Mouse (Mus musculus) midbrain, embryonic 15.5 days (tissue): Measurements from ENCODE around the gene 4930467E23Rik. TPM values are rescaled to one million over a fixed set of nuclear protein-coding genes. Genes with fewer than 3 reads are reported as not detected.
A peak's percentile ranks its signal among the peaks of the same experiment; 100 is the strongest.
"Not testable (repeated sequence)": the region's sequence is repeated elsewhere in the genome, so short reads cannot be mapped to it uniquely, and the experiment has no call there.

ENCODE experiments used
- ATAC-seq: fragments of 200-750 bp; cut with Nextera tagmentation; replicated peaks from 2 replicates; pipeline ENCODE4 v1.8.0; 2017; ENCODE audit warnings: moderate TSS enrichment
- H3K27ac ChIP-seq: fragments of 300-500 bp; sonication (generic); 2 replicates; pipeline ENCODE4 v1.5.1; 2015; ENCODE audit warnings: mild to moderate bottlenecking, inconsistent platforms
- H3K27me3 ChIP-seq: fragments of 300-500 bp; sonication (generic); replicated peaks from 2 replicates; pipeline ENCODE4 v1.6.1; 2015; ENCODE audit warnings: inconsistent platforms
- H3K36me3 ChIP-seq: fragments of 300-500 bp; sonication (generic); replicated peaks from 2 replicates; pipeline ENCODE4 v1.6.1; 2015; ENCODE audit warnings: inconsistent platforms
- H3K4me1 ChIP-seq: fragments of 300-500 bp; sonication (generic); 2 replicates; pipeline ENCODE4 v1.6.1; 2015; ENCODE audit warnings: inconsistent platforms
- H3K4me2 ChIP-seq: fragments of 300-500 bp; sonication (generic); 2 replicates; pipeline ENCODE4 v1.6.1; 2015; ENCODE audit warnings: inconsistent platforms, mild to moderate bottlenecking, moderate library complexity
- H3K4me3 ChIP-seq: fragments of 300-500 bp; sonication (generic); 2 replicates; pipeline ENCODE4 v1.5.1; 2015; ENCODE audit warnings: mild to moderate bottlenecking, inconsistent platforms
- H3K9ac ChIP-seq: fragments of 300-500 bp; sonication (generic); 2 replicates; pipeline ENCODE4 v1.6.1; 2015; ENCODE audit warnings: mild to moderate bottlenecking, inconsistent platforms
- H3K9me3 ChIP-seq: fragments of 300-500 bp; sonication (generic); 2 replicates; pipeline ENCODE4 v1.6.1; 2016; ENCODE audit warnings: inconsistent platforms
- WGBS: fragments of 180-500 bp; shearing (Covaris S2); methylation state at CpG from one replicate; pipeline ENCODE4 v1.1.7; 2015; ENCODE audit warnings: mixed read lengths; 5-methylcytosine and 5-hydroxymethylcytosine counted together
- polyA plus RNA-seq: library from polyadenylated mRNA; unstranded; fragments of >200 nt; fragmentation: Nextera tagmentation; extraction: Ambion mirVana; gene quantifications from 2 replicates; pipeline ENCODE4 v1.2.1, GENCODE M21; 2015

4930467E23Rik gene
- polyA plus RNA-seq, 1 experiment from 2014 or later, result not detected

DNA sequence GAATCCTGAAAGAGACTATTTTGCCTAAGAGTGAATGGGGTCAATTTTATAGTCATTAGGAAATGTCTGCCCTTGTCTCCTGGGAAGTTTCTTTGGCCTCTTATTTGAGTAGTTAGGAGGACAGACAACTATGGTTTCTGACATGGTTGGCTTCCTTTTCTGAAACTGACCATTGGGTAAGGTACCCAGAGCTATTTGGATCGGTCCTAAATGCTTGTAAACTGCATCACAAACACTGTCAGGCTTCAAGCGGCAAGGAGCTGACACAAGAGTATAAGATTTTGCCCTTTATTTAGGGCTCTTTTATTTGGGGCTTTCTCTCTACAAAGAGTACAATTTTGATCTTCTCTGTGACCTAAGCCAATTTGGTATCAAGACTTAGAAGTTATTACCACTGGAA, 48.1 kb downstream of the 4930467E23Rik start:
- WGBS, result 34% methylated on average over 2 of the region's 2 CpGs
- H3K4me1 ChIP-seq, H3K4me3 ChIP-seq, ATAC-seq, H3K9me3 ChIP-seq, H3K4me2 ChIP-seq, H3K27me3 ChIP-seq, H3K36me3 ChIP-seq, H3K9ac ChIP-seq, H3K27ac ChIP-seq: not testable (repeated sequence)

DNA sequence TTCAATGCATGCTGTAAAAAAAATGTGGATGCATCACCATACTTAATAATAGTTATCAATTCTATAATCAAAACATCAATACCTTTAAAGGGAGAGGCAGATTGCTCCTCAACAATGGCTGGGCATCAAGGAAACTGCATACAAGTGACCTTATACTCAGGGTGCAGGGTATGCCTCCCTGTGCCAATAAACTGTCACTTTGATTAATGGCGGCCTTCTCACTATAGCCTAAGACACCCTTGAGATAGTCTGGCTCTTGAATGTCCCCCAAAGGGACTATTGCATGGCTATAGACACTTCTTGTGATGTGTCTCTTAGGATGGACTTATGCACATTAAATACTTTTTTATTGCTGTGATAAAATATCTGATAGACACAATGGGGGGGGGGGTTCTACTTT, 48.8 kb downstream of the 4930467E23Rik start:
- H3K27ac ChIP-seq, H3K4me3 ChIP-seq, H3K4me1 ChIP-seq, H3K9me3 ChIP-seq, H3K9ac ChIP-seq, H3K4me2 ChIP-seq, H3K36me3 ChIP-seq, ATAC-seq, H3K27me3 ChIP-seq: not testable (repeated sequence)
- WGBS, result 49% methylated on average over 1 of the region's 1 CpGs

DNA sequence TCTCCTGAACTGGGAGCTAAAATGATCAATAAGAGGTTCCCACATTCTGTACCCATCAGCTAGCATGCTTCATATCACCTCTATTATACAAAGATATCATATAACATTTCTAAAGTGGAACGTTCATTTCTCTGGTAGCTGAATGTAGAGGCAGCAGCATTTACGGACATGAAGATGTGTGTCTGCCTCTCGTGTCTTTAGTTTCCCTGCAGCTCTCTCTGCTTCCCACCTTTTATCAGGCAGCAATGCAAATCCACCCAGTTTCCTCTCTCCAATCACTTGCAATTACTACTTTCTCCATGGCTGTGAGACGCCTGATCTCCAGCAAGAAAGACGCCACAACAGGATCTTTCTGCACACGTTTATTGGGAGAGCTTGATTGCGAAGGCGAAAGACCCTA, 49.5 kb downstream of the 4930467E23Rik start:
- not testable (repeated sequence) for H3K4me1 ChIP-seq, ATAC-seq
- 92% methylated on average over 8 of the region's 8 CpGs for WGBS

DNA sequence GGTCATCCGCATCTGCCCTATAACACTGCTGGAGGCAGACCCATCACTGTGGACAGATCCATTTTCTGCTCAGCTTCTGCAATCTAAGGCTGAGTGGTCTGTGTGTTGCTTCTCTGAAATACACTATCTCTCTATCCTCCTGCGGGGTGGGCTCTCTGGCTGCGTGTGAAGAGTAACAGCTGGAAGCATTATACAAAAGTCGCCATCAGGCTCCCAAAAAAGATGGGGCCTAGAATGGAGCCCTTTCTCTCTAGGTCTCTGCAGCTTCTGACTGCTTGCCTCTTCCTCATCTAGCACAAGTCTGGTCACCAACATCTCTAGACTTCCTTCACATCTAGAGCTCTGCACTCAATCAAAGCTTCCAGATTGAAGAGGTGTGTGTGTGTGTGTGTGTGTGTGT, 50.8 kb downstream of the 4930467E23Rik start:
- not testable (repeated sequence) for H3K9me3 ChIP-seq, H3K4me3 ChIP-seq, H3K27ac ChIP-seq, H3K4me2 ChIP-seq, H3K4me1 ChIP-seq, H3K27me3 ChIP-seq, H3K36me3 ChIP-seq, ATAC-seq, H3K9ac ChIP-seq
- WGBS, result 92% methylated on average over 4 of the region's 4 CpGs

More for the DNA sequence above, 49.5 kb downstream of the 4930467E23Rik start:
- H3K9me3 ChIP-seq, H3K9ac ChIP-seq, H3K4me2 ChIP-seq, H3K36me3 ChIP-seq, H3K27ac ChIP-seq, H3K27me3 ChIP-seq, H3K4me3 ChIP-seq: not testable (repeated sequence)

DNA sequence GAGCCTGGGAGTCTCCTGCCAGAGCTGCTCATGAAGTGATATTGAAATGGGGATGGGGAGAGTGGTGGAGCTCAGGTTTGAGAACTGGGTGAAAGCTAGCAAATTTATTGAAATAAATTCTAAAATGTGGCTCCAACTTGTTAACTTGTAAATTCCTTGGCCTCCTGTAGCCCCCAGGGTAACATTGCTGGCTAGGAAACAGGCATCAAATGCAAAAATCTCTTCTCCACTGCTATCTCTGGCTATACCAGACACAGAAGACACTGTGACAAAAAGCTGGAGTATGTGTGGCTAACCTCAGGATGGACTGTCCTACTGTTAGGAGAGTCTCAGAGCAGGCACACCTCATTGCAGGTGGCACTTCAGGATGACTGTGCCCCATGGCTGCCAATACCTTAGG, 51.3 kb downstream of the 4930467E23Rik start:
- H3K9ac ChIP-seq, H3K4me2 ChIP-seq, H3K27ac ChIP-seq, H3K9me3 ChIP-seq, H3K27me3 ChIP-seq, ATAC-seq, H3K4me1 ChIP-seq, H3K36me3 ChIP-seq, H3K4me3 ChIP-seq: not testable (repeated sequence)

DNA sequence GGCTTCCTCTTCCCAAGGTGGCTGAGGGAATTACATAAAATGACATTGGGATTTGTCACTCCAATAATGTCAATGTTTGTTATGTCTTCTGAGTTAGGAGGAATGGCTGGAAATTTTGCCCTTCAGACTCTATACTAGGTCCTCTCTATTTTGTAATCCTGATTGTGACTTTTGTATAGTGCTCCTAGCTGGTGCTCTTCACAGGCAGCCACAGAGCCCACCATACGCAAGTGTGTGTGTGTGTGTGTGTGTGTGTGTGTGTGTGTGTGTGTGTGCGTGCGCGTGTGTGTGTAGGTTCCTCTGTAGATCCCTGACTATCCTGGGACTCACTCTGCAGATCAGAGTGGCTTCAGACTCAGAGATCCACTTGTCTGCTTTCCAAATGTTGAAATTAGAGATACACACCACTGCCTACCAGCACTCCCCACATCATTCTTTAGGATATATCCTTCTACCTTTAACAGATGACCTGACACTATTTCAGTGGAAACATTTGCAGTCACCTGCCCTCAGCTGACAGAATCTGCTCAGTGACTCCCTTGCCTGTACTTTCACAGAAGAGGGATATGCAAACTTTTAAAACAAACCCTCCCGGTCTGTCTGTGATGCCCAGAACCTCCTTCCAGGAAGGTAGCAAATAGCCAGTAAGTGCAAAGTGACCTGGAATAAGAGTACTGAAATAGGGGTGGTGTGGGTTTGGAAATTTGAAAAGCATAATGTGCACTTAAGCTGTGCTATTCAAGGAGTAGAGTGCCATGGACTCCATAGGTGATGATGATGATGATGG, 52.1 kb downstream of the 4930467E23Rik start:
- H3K27me3 ChIP-seq, H3K9me3 ChIP-seq, H3K4me3 ChIP-seq, H3K36me3 ChIP-seq, ATAC-seq, H3K4me1 ChIP-seq, H3K4me2 ChIP-seq, H3K9ac ChIP-seq, H3K27ac ChIP-seq: not testable (repeated sequence)
- 97% methylated on average over 5 of the region's 5 CpGs for WGBS

DNA sequence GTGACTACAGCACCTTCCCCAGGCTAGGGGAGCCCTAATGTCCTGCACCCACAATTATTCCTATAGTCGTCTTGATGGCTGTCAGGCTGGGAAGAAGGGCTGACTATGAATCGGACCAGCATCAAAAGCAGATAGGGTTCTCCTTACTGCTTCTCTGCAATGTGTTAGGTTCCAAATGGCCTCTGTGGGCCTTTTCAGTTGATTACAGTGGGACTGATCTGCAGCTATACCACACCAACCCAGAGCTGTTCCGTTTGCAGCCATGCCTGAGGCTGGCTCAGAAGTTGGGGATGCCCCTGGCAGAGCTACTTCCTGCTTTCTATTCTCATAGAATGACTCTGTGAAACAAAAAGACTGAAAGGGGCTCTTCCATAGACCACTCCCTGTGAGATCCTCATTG, 53.4 kb downstream of the 4930467E23Rik start:
- H3K4me2 ChIP-seq, H3K9me3 ChIP-seq, H3K9ac ChIP-seq, H3K27me3 ChIP-seq, H3K4me1 ChIP-seq, H3K27ac ChIP-seq, ATAC-seq, H3K36me3 ChIP-seq, H3K4me3 ChIP-seq: not testable (repeated sequence)
- WGBS, result 88% methylated on average over 3 of the region's 3 CpGs

DNA sequence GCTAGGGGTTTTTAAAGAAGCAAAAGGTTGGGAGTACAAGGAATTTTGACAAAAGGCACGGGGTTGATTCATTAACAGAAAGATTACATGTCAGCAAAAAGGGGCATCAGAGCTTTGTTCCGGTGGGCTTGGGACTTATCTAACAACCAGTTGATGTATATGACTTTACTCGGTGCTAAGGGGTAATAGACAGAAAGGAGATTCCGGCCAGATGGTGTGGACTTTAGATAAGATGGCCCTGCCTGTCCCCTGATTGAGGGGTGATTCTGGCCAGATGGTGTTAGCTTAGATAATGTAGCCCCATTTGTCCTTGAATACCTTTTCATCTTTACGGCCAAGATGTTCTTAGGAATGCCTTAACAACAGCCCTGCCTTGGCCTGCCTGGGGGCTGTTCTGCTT, 54.5 kb downstream of the 4930467E23Rik start:
- WGBS, result 87% methylated on average over 2 of the region's 5 CpGs

DNA sequence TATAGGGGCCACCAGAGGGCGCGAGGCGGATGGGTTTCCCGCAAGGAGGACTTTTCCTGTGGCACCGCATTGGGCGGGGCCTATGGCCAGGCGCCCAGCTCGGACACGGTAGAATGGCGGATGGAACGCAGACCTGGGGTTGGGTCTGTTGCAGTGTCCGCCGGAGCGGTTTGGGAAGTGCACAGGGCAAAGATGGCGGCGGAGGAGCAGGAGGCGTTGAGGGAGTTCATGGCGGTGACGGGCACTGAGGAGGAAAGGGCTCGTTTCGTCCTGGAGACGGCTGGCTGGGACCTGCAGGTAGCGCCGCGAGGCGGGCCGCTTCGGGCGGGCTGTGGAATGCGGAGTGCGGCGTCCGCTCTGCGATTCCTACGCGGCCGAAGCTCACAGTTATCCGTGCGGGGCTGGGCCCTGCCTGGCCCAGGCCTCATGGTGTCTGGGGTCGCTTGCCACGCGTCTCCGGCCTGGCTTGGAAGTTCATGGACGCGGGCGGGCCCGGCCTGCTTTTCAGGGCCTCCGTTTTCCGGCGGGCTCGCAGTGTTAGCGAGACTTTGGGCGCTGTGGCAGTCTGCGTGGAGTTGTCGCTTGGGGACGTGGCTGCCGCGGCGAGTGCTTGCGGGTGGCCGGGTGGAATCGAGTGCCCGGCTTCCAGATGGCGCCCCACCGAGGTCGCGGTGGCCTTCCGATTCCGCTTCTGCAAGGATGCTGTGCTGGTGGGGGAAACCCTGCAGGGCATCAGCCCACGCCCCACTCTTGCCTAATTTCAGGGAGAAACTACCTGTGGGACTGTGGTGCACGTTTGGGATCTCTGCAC, 55.4 kb downstream of the 4930467E23Rik start:
- not testable (repeated sequence) for H3K36me3 ChIP-seq, H3K4me1 ChIP-seq, H3K9me3 ChIP-seq, H3K27me3 ChIP-seq
- ATAC-seq, result peak; percentile 100
- Histone ChIP-seq H3K4me3 (peak overlapping the region; percentile 57), H3K9ac (peak overlapping the region; percentile 88), H3K27ac (peak overlapping the region; percentile 88), H3K4me2 (peak overlapping the region; percentile 54)
- WGBS, result 18% methylated on average over 71 of the region's 71 CpGs

More for the DNA sequence above, 54.5 kb downstream of the 4930467E23Rik start:
- not testable (repeated sequence) for H3K36me3 ChIP-seq, H3K27me3 ChIP-seq, H3K9me3 ChIP-seq, H3K9ac ChIP-seq, H3K4me3 ChIP-seq, H3K4me1 ChIP-seq, H3K4me2 ChIP-seq, ATAC-seq, H3K27ac ChIP-seq

DNA sequence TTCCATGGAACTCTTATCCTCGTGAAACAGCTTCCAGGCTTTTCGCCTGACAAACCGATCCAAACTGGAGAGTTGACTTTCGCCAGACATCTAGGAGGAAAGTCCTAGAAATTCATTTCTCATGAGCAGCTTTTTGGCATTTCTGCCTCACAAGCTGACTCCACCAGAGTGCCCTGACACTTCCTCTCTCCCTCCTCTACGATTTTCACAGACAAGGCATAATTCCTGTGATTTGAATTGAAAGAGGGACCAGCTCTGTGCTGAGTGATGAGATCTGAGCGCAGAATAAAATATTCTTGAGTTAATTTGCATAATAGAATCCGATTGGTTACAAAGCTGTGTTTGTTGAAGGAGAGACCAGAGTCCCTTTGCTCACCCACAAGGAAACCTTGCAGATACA, 63.3 kb downstream of the 4930467E23Rik start:
- H3K27me3 ChIP-seq, H3K9me3 ChIP-seq, H3K9ac ChIP-seq, ATAC-seq, H3K36me3 ChIP-seq, H3K4me1 ChIP-seq, H3K4me3 ChIP-seq, H3K4me2 ChIP-seq, H3K27ac ChIP-seq: not testable (repeated sequence)
- WGBS, result 79% methylated on average over 7 of the region's 7 CpGs
